Mouse (Mus musculus): ENCODE measurements around the gene Tbc1d21. TPM values are rescaled to one million over a fixed set of nuclear protein-coding genes. Genes with fewer than 3 reads are reported as not detected.

Gene Tbc1d21
- polyA plus RNA-seq, 1 experiment from 2014 or later: not detected

DNA sequence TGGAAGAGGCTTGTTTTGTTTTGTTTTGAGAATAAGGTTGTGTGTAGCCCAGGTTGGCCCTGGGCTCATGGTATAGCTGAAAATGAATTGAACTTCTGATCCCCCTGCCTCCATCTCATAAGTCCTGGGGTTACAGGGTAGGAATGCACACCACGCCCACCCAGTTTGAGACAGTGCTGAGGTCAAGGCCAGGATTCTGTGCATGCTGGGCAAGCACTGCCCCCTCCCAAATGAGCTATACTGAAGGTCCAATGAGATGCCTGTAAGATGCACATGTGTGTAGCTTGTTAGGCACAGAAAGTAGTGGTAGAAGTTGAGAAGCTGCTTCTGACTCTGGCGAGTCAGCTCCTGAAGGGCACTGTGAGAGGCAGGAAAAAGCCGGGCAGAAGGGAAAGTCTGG lies 18.1 kb upstream of the Tbc1d21 start:
- 56% methylated on average over 3 of the region's 3 CpGs for WGBS
- H3K36me3 ChIP-seq (ENCODE audit: control insufficient read depth, insufficient read depth, low read length): no peaks in the 10 kb centered on the region
- H3K9me3 ChIP-seq (ENCODE audit: control insufficient read depth, low read length): 0 out of 2 replicates have a peak, but pooled peaks cover 2% of the 10 kb centered on the region
- no peak overlapping the region for H3K9ac ChIP-seq (ENCODE audit: low read depth, low read length)
- no peak overlapping the region for H3K4me3 ChIP-seq (ENCODE audit: low read length)
- H3K4me1 ChIP-seq (ENCODE audit: control insufficient read depth, insufficient read depth, low read length): no peaks in the 10 kb centered on the region
- H3K27me3 ChIP-seq (ENCODE audit: control insufficient read depth, insufficient read depth, low read length): no peaks in the 10 kb centered on the region
- no peak overlapping the region for H3K4me2 ChIP-seq (replicated peaks; ENCODE audit: low read depth, low read length)
- no peak overlapping the region for H3K27ac ChIP-seq (ENCODE audit: low read depth, low read length)
- ATAC-seq (ENCODE audit: low FRiP score, low TSS enrichment): no peak

GRCm38 (mm10) chr9:58378878-58379277 lies 8.6 kb upstream of the Tbc1d21 start:
- ATAC-seq (ENCODE audit: low FRiP score, low TSS enrichment): no peak
- 57% methylated on average over 4 of the region's 4 CpGs for whole genome bisulfite sequencing

GRCm38 (mm10) chr9:58373912-58374431 lies 3.7 kb upstream of the Tbc1d21 start:
- no peak overlapping the region for H3K4me3 ChIP-seq (ENCODE audit: low read length)
- H3K27ac ChIP-seq (ENCODE audit: low read depth, low read length): no peak overlapping the region
- no peak for ATAC-seq (ENCODE audit: low FRiP score, low TSS enrichment)
- WGBS: 71% methylated on average over 12 of the region's 12 CpGs
- H3K4me2 ChIP-seq (replicated peaks; ENCODE audit: low read depth, low read length): no peak overlapping the region
- no peaks in the 10 kb centered on the region for H3K9me3 ChIP-seq (ENCODE audit: control insufficient read depth, low read length)
- no peaks in the 10 kb centered on the region for H3K36me3 ChIP-seq (ENCODE audit: control insufficient read depth, insufficient read depth, low read length)
- no peaks in the 10 kb centered on the region for H3K27me3 ChIP-seq (ENCODE audit: control insufficient read depth, insufficient read depth, low read length)
- no peak overlapping the region for H3K9ac ChIP-seq (ENCODE audit: low read depth, low read length)
- H3K4me1 ChIP-seq (ENCODE audit: control insufficient read depth, insufficient read depth, low read length): no peaks in the 10 kb centered on the region

More at GRCm38 (mm10) chr9:58378878-58379277, 8.6 kb upstream of the Tbc1d21 start:
- no peak overlapping the region for H3K4me2 ChIP-seq (replicated peaks; ENCODE audit: low read depth, low read length)
- H3K36me3 ChIP-seq (ENCODE audit: control insufficient read depth, insufficient read depth, low read length): no peaks in the 10 kb centered on the region
- H3K9me3 ChIP-seq (ENCODE audit: control insufficient read depth, low read length): no peaks in the 10 kb centered on the region
- H3K9ac ChIP-seq (ENCODE audit: low read depth, low read length): no peak overlapping the region
- H3K4me3 ChIP-seq (ENCODE audit: low read length): no peak overlapping the region
- H3K27ac ChIP-seq (ENCODE audit: low read depth, low read length): no peak overlapping the region
- H3K27me3 ChIP-seq (ENCODE audit: control insufficient read depth, insufficient read depth, low read length): no peaks in the 10 kb centered on the region
- no peaks in the 10 kb centered on the region for H3K4me1 ChIP-seq (ENCODE audit: control insufficient read depth, insufficient read depth, low read length)

- Histone ChIP-seq H3K9ac (ENCODE audit: low read depth, low read length) (no peak overlapping the region), H3K36me3 (ENCODE audit: control insufficient read depth, insufficient read depth, low read length) (no peaks in the 10 kb centered on the region), H3K9me3 (ENCODE audit: control insufficient read depth, low read length) (no peaks in the 10 kb centered on the region), H3K4me3 (ENCODE audit: low read length) (no peak overlapping the region), H3K27me3 (ENCODE audit: control insufficient read depth, insufficient read depth, low read length) (no peaks in the 10 kb centered on the region), H3K4me2 (replicated peaks; ENCODE audit: low read depth, low read length) (no peak overlapping the region), H3K27ac (ENCODE audit: low read depth, low read length) (no peak overlapping the region), H3K4me1 (ENCODE audit: control insufficient read depth, insufficient read depth, low read length) (no peaks in the 10 kb centered on the region)
- WGBS: 44% methylated on average over 8 of the region's 8 CpGs
- ATAC-seq (ENCODE audit: low FRiP score, low TSS enrichment): no peak
These were observed 1.7 kb upstream of the Tbc1d21 start for GRCm38 (mm10) chr9:58371914-58372313.

DNA sequence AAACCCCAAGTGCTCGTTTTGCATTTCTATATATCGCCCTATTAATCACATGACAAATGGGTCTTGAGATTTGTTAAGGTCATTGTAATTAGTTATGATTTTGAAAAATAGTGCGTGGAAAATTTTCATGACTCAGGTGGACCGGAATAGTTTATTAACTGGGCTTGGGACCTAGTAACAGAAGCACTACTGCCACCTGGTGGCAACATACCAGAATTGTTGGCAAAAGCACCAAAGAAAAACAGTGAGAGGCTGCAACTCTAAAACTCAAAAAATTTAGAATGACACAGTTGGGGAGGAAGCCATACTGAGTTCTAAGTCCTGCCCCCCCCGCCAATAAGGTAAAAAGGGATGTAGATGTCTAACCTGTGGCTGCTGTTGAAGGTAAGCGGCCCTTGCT lies 611 bp downstream of the Tbc1d21 start:
- WGBS: 56% methylated on average over 6 of the region's 6 CpGs
- ATAC-seq (ENCODE audit: low FRiP score, low TSS enrichment): no peak
- Histone ChIP-seq H3K4me1 (ENCODE audit: control insufficient read depth, insufficient read depth, low read length) (no peaks in the 10 kb centered on the region), H3K27me3 (ENCODE audit: control insufficient read depth, insufficient read depth, low read length) (no peaks in the 10 kb centered on the region), H3K4me2 (replicated peaks; ENCODE audit: low read depth, low read length) (no peak overlapping the region), H3K9me3 (ENCODE audit: control insufficient read depth, low read length) (no peaks in the 10 kb centered on the region), H3K36me3 (ENCODE audit: control insufficient read depth, insufficient read depth, low read length) (no peaks in the 10 kb centered on the region), H3K4me3 (ENCODE audit: low read length) (no peak overlapping the region), H3K27ac (ENCODE audit: low read depth, low read length) (no peak overlapping the region), H3K9ac (ENCODE audit: low read depth, low read length) (no peak overlapping the region)

GRCm38 (mm10) chr9:58364325-58364724 lies 5.9 kb downstream of the Tbc1d21 start:
- H3K4me2 ChIP-seq (replicated peaks; ENCODE audit: low read depth, low read length): no peak overlapping the region
- ATAC-seq (ENCODE audit: low FRiP score, low TSS enrichment): no peak
- no peaks in the 10 kb centered on the region for H3K9me3 ChIP-seq (ENCODE audit: control insufficient read depth, low read length)
- H3K4me1 ChIP-seq (ENCODE audit: control insufficient read depth, insufficient read depth, low read length): no peaks in the 10 kb centered on the region
- no peak overlapping the region for H3K27ac ChIP-seq (ENCODE audit: low read depth, low read length)
- WGBS: 63% methylated on average over 8 of the region's 8 CpGs
- H3K36me3 ChIP-seq (ENCODE audit: control insufficient read depth, insufficient read depth, low read length): no peaks in the 10 kb centered on the region
- no peaks in the 10 kb centered on the region for H3K27me3 ChIP-seq (ENCODE audit: control insufficient read depth, insufficient read depth, low read length)
- H3K4me3 ChIP-seq (ENCODE audit: low read length): no peak overlapping the region
- H3K9ac ChIP-seq (ENCODE audit: low read depth, low read length): no peak overlapping the region

- no peak for ATAC-seq (ENCODE audit: low FRiP score, low TSS enrichment)
- Histone ChIP-seq H3K27ac (ENCODE audit: low read depth, low read length) (no peak overlapping the region), H3K4me1 (ENCODE audit: control insufficient read depth, insufficient read depth, low read length) (no peaks in the 10 kb centered on the region), H3K4me3 (ENCODE audit: low read length) (no peak overlapping the region), H3K4me2 (replicated peaks; ENCODE audit: low read depth, low read length) (no peak overlapping the region), H3K27me3 (ENCODE audit: control insufficient read depth, insufficient read depth, low read length) (no peaks in the 10 kb centered on the region), H3K36me3 (ENCODE audit: control insufficient read depth, insufficient read depth, low read length) (no peaks in the 10 kb centered on the region), H3K9ac (ENCODE audit: low read depth, low read length) (no peak overlapping the region; the same call in 1 of the 2 replicates), H3K9me3 (ENCODE audit: control insufficient read depth, low read length) (no peaks in the 10 kb centered on the region)
- WGBS: 83% methylated on average over 7 of the region's 7 CpGs
These were observed 8.3 kb downstream of the Tbc1d21 start for GRCm38 (mm10) chr9:58361956-58362355.

GRCm38 (mm10) chr9:58361373-58361772 lies 8.9 kb downstream of the Tbc1d21 start:
- Histone ChIP-seq H3K27me3 (ENCODE audit: control insufficient read depth, insufficient read depth, low read length) (no peaks in the 10 kb centered on the region), H3K4me3 (ENCODE audit: low read length) (no peak overlapping the region), H3K27ac (ENCODE audit: low read depth, low read length) (no peak overlapping the region), H3K9me3 (ENCODE audit: control insufficient read depth, low read length) (no peaks in the 10 kb centered on the region), H3K4me1 (ENCODE audit: control insufficient read depth, insufficient read depth, low read length) (no peaks in the 10 kb centered on the region), H3K4me2 (replicated peaks; ENCODE audit: low read depth, low read length) (no peak overlapping the region), H3K36me3 (ENCODE audit: control insufficient read depth, insufficient read depth, low read length) (no peaks in the 10 kb centered on the region), H3K9ac (ENCODE audit: low read depth, low read length) (no peak overlapping the region)
- WGBS: 68% methylated on average over 1 of the region's 1 CpGs
- ATAC-seq (ENCODE audit: low FRiP score, low TSS enrichment): no peak

- Histone ChIP-seq H3K27me3 (ENCODE audit: control insufficient read depth, insufficient read depth, low read length) (no peaks in the 10 kb centered on the region), H3K4me3 (ENCODE audit: low read length) (no peak overlapping the region), H3K4me1 (ENCODE audit: control insufficient read depth, insufficient read depth, low read length) (no peaks in the 10 kb centered on the region), H3K27ac (ENCODE audit: low read depth, low read length) (no peak overlapping the region), H3K9ac (ENCODE audit: low read depth, low read length) (no peak overlapping the region), H3K36me3 (ENCODE audit: control insufficient read depth, insufficient read depth, low read length) (no peaks in the 10 kb centered on the region), H3K4me2 (replicated peaks; ENCODE audit: low read depth, low read length) (no peak overlapping the region), H3K9me3 (ENCODE audit: control insufficient read depth, low read length) (no peaks in the 10 kb centered on the region)
- 33% methylated on average over 6 of the region's 6 CpGs for WGBS
- ATAC-seq (ENCODE audit: low FRiP score, low TSS enrichment): no peak
These were observed 14.8 kb downstream of the Tbc1d21 start for GRCm38 (mm10) chr9:58355262-58356050.
